Mouse (Mus musculus): ENCODE measurements around the gene Evc.

The Evc gene

DNA sequence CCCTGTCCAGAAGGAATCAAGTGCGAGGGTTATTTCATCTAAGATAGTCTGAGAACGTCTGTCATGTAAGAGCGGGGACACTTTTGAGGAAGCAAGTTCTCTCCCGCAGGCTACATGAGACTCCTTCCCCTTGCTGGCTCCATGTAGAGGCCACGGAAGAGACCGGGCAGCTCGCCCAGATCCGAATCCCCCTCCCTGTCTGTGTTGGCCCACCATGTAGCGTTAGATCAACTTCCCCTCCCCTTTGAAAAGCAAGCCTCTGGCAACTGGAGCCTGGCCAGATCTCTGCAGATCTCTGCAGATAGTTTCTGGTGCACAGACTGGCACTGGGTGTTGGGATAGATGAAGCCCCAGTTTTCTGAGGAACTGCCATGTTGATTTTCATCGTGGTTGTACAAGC lies 40.0 kb downstream of the Evc start:
- DNase-seq, result no peak

DNA sequence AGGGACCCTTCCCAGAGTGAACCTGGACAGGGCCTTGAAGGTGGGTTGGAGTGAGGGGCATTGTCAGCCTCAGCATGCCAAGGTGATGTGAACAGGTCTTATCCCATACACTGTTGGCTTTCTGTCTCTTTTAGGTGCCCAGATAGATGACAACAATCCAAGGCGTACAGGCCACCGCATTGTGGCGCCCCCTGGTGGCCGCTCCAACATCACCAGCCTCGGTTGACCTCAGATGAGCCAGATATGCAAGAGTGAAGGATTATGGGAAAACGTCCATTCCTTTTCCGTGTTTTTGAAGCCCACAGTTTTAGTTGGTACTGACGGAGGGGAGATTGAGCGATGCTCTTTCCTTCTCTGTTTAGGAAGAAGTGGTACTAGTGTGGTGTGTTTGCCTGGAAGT lies 45.7 kb downstream of the Evc start:
- DNase-seq, result peak in 1 of 2 experiments; percentile 53

DNA sequence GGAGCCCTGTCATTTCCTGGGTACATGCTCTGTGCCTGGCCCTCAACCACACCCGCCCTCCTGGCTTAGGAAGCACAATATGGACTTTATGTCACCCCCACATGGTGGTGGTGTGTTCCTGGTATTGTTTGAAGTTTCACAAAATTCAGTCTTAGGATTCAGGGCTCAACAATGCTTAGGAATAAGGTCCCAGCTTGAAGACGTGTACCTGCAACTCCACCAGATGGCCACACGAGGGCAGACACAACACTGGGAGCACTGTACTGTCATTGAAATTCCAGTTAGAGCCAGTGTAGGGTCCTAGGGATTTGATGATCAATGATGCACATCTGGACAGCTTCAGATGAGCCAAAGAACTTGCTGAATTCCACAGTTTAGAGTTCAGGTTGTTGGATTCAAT lies 47.5 kb downstream of the Evc start:
- DNase-seq, result peak; percentile 61

DNA sequence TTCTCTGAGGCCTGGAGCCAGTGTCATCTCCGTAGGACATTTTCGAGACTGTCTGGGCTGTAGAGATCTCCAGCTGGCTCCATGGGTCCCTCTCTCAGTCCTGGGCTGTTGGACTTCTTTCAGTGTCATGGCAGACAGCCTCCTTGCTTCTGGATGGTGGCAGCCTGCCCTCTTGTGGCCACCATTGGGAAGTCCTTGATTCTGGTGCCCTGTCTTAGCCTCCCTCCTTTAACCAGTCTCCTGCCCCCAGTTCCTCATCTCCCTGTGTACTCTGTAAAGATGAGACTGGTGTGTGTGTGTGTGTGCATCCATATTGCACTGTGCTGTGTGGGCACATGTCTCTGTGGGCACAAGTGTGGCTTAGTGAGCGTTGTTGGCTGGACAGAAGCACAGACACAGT lies 48.3 kb downstream of the Evc start:
- peak; percentile 76 to 82 for DNase-seq

DNA sequence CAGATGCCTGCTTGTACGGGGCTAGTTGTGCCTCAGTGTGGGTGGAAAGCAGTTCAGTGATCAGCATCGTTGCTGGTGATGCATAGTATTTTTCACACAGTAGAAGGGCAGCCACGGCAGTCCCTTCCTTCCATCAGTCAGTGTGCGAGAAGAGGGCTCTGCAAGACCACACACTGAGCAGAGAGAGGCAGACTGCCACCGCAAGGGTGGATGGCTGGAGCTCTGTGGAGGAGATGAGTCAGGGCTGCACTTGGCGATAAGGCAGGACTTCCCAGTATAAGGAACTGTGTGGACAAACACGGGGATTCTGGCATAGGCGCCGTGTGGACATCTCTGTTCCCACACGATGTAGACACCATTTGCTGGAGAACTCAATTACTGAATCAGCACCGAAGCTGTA lies 55.7 kb downstream of the Evc start:
- DNase-seq, result no peak

DNA sequence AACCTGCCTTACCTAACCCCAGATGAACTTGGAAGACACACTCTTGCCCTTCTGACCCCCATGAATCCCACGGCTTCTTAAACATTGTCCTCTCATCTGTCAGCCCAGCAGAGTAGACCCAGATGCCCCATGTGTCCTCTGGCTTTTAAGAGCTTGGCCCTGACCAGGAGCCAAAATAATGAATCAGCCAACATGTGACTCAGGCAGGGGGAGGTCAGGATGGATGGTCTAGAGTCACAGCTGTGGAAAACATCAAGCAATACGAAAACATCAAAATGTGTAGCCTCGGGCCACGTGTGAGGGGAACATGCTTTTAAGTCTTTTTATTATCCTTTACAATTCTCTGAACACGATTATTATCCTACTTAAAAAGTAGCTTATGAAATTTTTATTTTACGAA lies 72.9 kb downstream of the Evc start:
- no peak for DNase-seq

DNA sequence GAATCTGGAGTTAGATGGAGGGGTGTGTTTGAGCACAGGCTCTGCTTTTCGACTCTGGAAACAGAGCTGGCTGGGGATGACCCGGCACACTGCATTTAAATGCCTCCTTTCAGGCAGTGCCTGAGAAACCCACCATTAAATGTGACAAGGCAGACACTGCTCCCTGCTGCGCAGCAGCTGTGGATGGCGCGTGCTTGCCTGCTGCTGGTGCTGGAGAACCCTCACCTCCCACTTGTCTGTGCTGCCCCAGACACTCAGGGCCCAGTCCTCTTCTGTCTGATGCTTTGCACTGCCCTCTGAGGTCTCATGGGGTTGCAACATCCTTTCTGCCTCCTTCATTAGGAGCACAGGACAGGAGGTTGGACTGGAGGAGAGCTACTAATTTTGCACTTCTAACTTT lies 75.0 kb downstream of the Evc start:
- no peak for DNase-seq

DNA sequence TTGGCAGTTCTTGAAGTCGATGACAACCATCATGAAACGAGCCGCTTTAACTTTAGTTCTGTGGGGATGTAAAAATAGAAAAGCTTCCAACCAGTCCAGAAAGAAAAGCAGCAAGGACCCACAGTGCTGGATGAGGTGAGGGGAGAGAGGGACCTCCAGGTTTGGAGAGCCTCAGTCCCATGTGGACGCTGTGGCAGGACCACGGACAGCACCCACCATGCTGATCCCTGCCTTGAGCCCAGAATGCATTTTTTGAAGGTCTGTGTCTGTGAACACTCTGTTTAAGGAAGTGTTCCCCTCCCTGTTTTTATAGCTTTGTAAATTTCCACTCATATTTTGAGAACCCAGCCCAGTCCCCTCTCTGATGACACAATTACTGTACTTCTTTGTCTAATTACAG lies 79.5 kb downstream of the Evc start:
- DNase-seq, result no peak

- DNase-seq, result no peak
Observed at GRCm38 (mm10) chr5:37256823-37257222, 79.9 kb downstream of the Evc start.

DNA sequence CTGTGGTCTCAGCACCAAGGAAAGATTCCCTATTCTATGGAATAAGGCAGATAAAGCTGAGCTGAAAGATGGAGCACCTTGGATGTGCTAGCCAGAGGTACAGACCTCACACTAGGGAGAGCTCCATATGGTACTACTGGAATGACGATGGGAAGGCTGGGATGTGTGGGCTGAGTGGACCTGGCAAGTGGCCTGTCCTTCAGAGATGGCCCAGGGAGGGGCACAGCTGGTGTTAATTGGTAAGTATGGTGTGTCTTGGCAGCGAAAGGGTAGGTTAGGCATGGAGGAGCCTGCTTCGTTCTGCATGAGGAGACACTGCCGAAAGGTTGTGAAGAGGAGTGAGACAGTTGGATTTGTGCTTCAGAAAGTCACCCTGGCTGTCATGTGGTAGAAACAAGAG lies 82.2 kb downstream of the Evc start:
- peak; percentile 46 to 47 for DNase-seq

- DNase-seq, result no peak
Observed at GRCm38 (mm10) chr5:37252101-37252804, 84.4 kb downstream of the Evc start.

DNA sequence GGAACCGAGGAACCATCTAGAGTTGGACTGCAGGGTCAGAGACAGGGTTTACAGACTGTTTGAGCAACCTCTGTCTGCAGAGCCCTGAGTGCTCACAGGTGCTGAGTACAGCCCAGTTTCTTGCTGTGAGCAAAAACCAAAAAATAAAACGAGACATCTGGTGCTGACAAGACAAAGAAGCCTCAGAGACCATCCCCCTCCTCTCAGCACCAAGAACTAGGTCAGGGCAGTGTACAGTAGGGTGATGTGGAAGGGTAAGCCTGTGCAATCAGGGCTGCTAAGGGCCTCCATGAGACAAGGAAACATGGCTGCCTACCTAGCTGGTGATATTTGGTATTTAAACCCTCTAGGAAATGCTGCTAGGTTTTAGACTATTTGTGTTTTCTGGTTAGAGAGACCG lies 85.1 kb downstream of the Evc start:
- no peak for DNase-seq

GRCm38 (mm10) chr5:37248870-37249269 lies 87.8 kb downstream of the Evc start:
- no peak for DNase-seq

- DNase-seq, result peak; percentile 69 to 84
Observed at GRCm38 (mm10) chr5:37247456-37247855, 89.2 kb downstream of the Evc start.

- DNase-seq, result peak; percentile 48 to 64
Observed at GRCm38 (mm10) chr5:37246138-37246910, 90.4 kb downstream of the Evc start.

- peak; percentile 84 to 90 for DNase-seq
Observed at GRCm38 (mm10) chr5:37245651-37246050, 91.0 kb downstream of the Evc start.

DNA sequence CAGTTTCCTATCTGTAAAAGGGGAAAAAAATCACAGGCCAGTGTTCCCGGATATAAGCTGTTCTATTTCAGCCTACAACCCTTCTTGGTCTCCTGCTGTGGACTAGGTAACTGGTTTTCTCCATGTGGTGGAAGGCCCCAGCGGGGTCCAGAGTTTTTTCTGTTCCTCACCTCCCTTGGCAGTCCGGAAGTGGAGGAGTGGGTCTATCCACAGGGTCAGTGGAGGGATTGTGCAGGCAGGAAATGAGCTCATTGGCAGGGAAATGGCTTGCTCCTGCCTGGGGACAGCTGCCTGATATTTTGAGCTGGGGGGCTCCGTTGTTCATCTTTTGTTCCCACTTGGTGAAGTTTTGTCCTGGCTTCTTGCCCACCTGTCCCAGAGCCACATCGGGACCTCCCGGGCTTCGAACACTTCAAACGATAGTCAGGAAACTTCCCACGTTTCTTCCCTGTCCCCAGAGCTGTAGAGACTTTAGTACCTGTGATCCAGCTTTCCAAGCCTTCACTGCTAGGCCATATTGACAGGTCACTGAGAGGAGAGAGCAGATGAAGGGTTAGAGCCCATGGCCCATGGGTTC lies 91.9 kb downstream of the Evc start:
- DNase-seq, result peak; percentile 26 to 37

GRCm38 (mm10) chr5:37244161-37244560 lies 92.5 kb downstream of the Evc start:
- DNase-seq, result peak; percentile 73 to 80

- DNase-seq, result peak; percentile 54 to 57
Observed at GRCm38 (mm10) chr5:37243169-37243886, 93.4 kb downstream of the Evc start.

- peak; percentile 59 to 73 for DNase-seq
Observed at GRCm38 (mm10) chr5:37242360-37243168, 94.1 kb downstream of the Evc start.

DNA sequence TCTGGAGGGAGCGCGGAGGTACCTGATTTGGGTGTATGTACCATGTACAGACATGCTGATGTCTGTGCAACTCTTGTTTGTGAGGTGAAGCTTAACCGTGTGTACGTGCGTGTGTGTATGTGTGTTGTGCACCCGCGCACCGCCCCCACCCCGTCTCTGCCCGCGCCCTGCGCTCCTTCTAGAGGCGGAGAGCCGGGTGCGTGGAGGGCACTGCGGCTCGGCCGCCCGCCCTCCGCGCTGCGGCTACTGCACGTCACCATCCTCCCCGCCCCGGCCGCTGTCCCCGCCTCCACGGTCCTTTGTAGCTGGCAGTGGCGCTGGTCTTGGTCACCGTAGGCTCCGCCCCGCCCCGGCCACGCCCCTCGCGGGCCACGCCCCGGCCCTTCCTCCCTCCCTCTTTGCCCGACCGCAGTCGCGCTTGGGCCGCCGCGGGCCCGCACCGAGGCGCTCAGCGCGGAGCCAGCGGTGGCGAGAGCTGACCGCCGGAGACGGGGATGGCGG lies 95.0 kb downstream of the Evc start, which contains the start of gene Crmp1:
Gene Crmp1 (plus strand): TSS at position 290 of the 501 bp plus-strand sequence.
- peak; percentile 97 for DNase-seq

- DNase-seq, result no peak
Observed at GRCm38 (mm10) chr5:37241224-37241623, 95.5 kb downstream of the Evc start.
